Mouse (Mus musculus): Measurements from ENCODE around the gene Gbp3. TPM values are rescaled to one million over a fixed set of nuclear protein-coding genes. Genes with fewer than 3 reads are reported as not detected.
A peak's percentile ranks its signal among the peaks of the same experiment; 100 is the strongest.

Gbp3 gene
- polyA plus RNA-seq, 1 experiment from 2014 or later = 19.5 TPM

- no peak for DNase-seq (ENCODE audit: low spot score)
These were observed 27.6 kb downstream of the Gbp3 start for GRCm38 (mm10) chr3:142587386-142587785.

- DNase-seq (ENCODE audit: low spot score) = no peak
These were observed 29.1 kb downstream of the Gbp3 start for GRCm38 (mm10) chr3:142588888-142589287.

GRCm38 (mm10) chr3:142590431-142591067, 30.7 kb downstream of the Gbp3 start:
- no peak for DNase-seq (ENCODE audit: low spot score)

GRCm38 (mm10) chr3:142594547-142594946, 34.7 kb downstream of the Gbp3 start, which contains the start of gene Gbp2b:
TSS of gene Gbp2b (plus strand) at chr3:142594847.
- no peak for DNase-seq (ENCODE audit: low spot score)

GRCm38 (mm10) chr3:142597923-142598322, 38.1 kb downstream of the Gbp3 start:
- DNase-seq (ENCODE audit: low spot score) = no peak

- DNase-seq (ENCODE audit: low spot score) = no peak
These were observed 41.8 kb downstream of the Gbp3 start for GRCm38 (mm10) chr3:142601675-142602074.

- no peak for DNase-seq (ENCODE audit: low spot score)
These were observed 58.8 kb downstream of the Gbp3 start for GRCm38 (mm10) chr3:142618658-142619057.

GRCm38 (mm10) chr3:142619606-142620005, 59.8 kb downstream of the Gbp3 start:
- DNase-seq (ENCODE audit: low spot score) = peak; percentile 22

GRCm38 (mm10) chr3:142620111-142620955, 60.5 kb downstream of the Gbp3 start, which contains the start of gene Gbp2:
TSS of gene Gbp2 (plus strand) at chr3:142620602.
- DNase-seq (ENCODE audit: low spot score) = peak; percentile 56

GRCm38 (mm10) chr3:142620956-142621562, 61.2 kb downstream of the Gbp3 start:
- DNase-seq (ENCODE audit: low spot score) = peak; percentile 48

Other genes with a start within 250 kb of the Gbp3 start
- gene Pdlim5, start 164.3 kb upstream of the Gbp3 start, polyA plus RNA-seq (2015; fragmentation: Nextera tagmentation; extraction: Ambion mirVana) = 13.1 and 13.7 TPM in 2 replicates
- gene Gbp5, start 66.0 kb upstream of the Gbp3 start, polyA plus RNA-seq (2015; fragmentation: Nextera tagmentation; extraction: Ambion mirVana) = 0.99 and 1.2 TPM in 2 replicates
- 23.4 and 26.8 TPM in 2 replicates for gene Gbp7, start 29.7 kb upstream of the Gbp3 start, polyA plus RNA-seq (2015; fragmentation: Nextera tagmentation; extraction: Ambion mirVana)
- 0.04 TPM in 2 replicates for gene Gbp2b, start 34.8 kb downstream of the Gbp3 start, polyA plus RNA-seq (2015; fragmentation: Nextera tagmentation; extraction: Ambion mirVana)
- gene Gbp2, start 60.6 kb downstream of the Gbp3 start, polyA plus RNA-seq (2015; fragmentation: Nextera tagmentation; extraction: Ambion mirVana) = 19.3 and 19.6 TPM in 2 replicates
- gene Kyat3, start 141.0 kb downstream of the Gbp3 start, polyA plus RNA-seq (2015; fragmentation: Nextera tagmentation; extraction: Ambion mirVana) = 12.6 and 13.6 TPM in 2 replicates
- gene Gtf2b, start 205.0 kb downstream of the Gbp3 start, polyA plus RNA-seq (2015; fragmentation: Nextera tagmentation; extraction: Ambion mirVana) = 124 and 125 TPM in 2 replicates

All from thymus, postnatal 0 days (tissue).